Mouse (Mus musculus) lung, embryonic 14.5 days (tissue): Measurements from ENCODE around the gene Arap1. TPM values are rescaled to one million over a fixed set of nuclear protein-coding genes. Genes with fewer than 3 reads are reported as not detected.
A peak's percentile ranks its signal among the peaks of the same experiment; 100 is the strongest.

ENCODE experiments used
- ATAC-seq: fragments of 200-750 bp; cut with Nextera tagmentation; 2 replicates; pipeline ENCODE4 v1.8.0; 2017; ENCODE audit warnings: mild to moderate bottlenecking, moderate TSS enrichment, moderate library complexity; ENCODE audit not compliant: insufficient read depth
- DNase-seq: peaks from one replicate; pipeline ENCODE4 v3.0.0-alpha.2; 2015
- H3K27ac ChIP-seq: fragments of 300-500 bp; sonication (generic); 2 replicates; pipeline ENCODE4 v1.5.1; 2014; ENCODE audit warnings: low read depth, mild to moderate bottlenecking, moderate library complexity
- H3K27me3 ChIP-seq: fragments of 300-500 bp; sonication (generic); 2 replicates; pipeline ENCODE4 v1.6.1; 2014; ENCODE audit warnings: low read length, control low read depth; ENCODE audit not compliant: insufficient read depth
- H3K36me3 ChIP-seq: fragments of 300-500 bp; sonication (generic); 2 replicates; pipeline ENCODE4 v1.6.1; 2014; ENCODE audit warnings: control low read depth; ENCODE audit not compliant: insufficient read depth
- H3K4me1 ChIP-seq: fragments of 300-500 bp; sonication (generic); 2 replicates; pipeline ENCODE4 v1.6.1; 2014; ENCODE audit warnings: antibody characterized with exemption, control low read depth; ENCODE audit not compliant: insufficient read depth
- H3K4me2 ChIP-seq: fragments of 300-500 bp; sonication (generic); 2 replicates; pipeline ENCODE4 v1.6.1; 2014; ENCODE audit warnings: mild to moderate bottlenecking
- H3K4me3 ChIP-seq: fragments of 300-500 bp; sonication (generic); 2 replicates; pipeline ENCODE4 v1.5.1; 2014; ENCODE audit warnings: low read depth, low read length
- H3K9ac ChIP-seq: fragments of 300-500 bp; sonication (generic); 2 replicates; pipeline ENCODE4 v1.6.1; 2014
- H3K9me3 ChIP-seq: fragments of 300-500 bp; sonication (generic); 2 replicates; pipeline ENCODE4 v1.6.1; 2016; ENCODE audit warnings: low read depth, low read length, control low read depth
- CTCF ChIP-seq: IDR thresholded peaks from 2 replicates; pipeline ENCODE4 v1.5.1; 2016; ENCODE audit warnings: antibody characterized with exemption, low read depth
- WGBS: fragments of 180-500 bp; shearing (Covaris S2); extraction: QIAGEN DNeasy Blood & Tissue Kit; methylation state at CpG from one replicate; pipeline ENCODE4 v1.1.7; 2014; 5-methylcytosine and 5-hydroxymethylcytosine counted together
- polyA plus RNA-seq: library from polyadenylated mRNA; unstranded; fragments of >200 nt; fragmentation: Nextera tagmentation; extraction: Ambion mirVana; gene quantifications from 2 replicates; pipeline ENCODE4 v1.2.1, GENCODE M21; 2014

Arap1 gene
- polyA plus RNA-seq, 1 experiment from 2014 or later, result 122 TPM

- 1% methylated on average over 43 of the region's 43 CpGs for WGBS
- no peaks in the 10 kb centered on the region for H3K9me3 ChIP-seq
These were observed 37.4 kb upstream of the Arap1 start for GRCm38 (mm10) chr7:101310327-101311028.

GRCm38 (mm10) chr7:101311061-101311460, 36.8 kb upstream of the Arap1 start:
- whole genome bisulfite sequencing, result 31% methylated on average over 2 of the region's 2 CpGs
- peak overlapping the region; percentile 49; the same call in 1 of the 2 replicates for H3K4me3 ChIP-seq
- no peak for TF ChIP-seq CTCF
- peak overlapping the region; percentile 7; the same call in 1 of the 2 replicates for H3K27ac ChIP-seq
- no peaks in the 10 kb centered on the region for H3K27me3 ChIP-seq
- no peaks in the 10 kb centered on the region for H3K4me1 ChIP-seq
- H3K4me2 ChIP-seq, result peak overlapping the region; percentile 64
- DNase-seq (no peak), ATAC-seq (no peak)
- H3K9me3 ChIP-seq, result no peaks in the 10 kb centered on the region
- no peaks in the 10 kb centered on the region for H3K36me3 ChIP-seq
- H3K9ac ChIP-seq, result no peak overlapping the region; the same call in 1 of the 2 replicates

More at GRCm38 (mm10) chr7:101310327-101311028, 37.4 kb upstream of the Arap1 start:
- Histone ChIP-seq H3K9ac (peak overlapping the region; percentile 68), H3K4me2 (peak overlapping the region; percentile 64), H3K36me3 (no peaks in the 10 kb centered on the region), H3K27ac (peak overlapping the region; percentile 98), H3K4me1 (no peaks in the 10 kb centered on the region), H3K4me3 (peak overlapping the region; percentile 49), H3K27me3 (no peaks in the 10 kb centered on the region)
- TF ChIP-seq CTCF, result peak; percentile 97
- peak; percentile 100 for DNase-seq
- ATAC-seq, result peak; percentile 97

GRCm38 (mm10) chr7:101313033-101313432, 34.8 kb upstream of the Arap1 start:
- no peaks in the 10 kb centered on the region for H3K4me1 ChIP-seq
- H3K27ac ChIP-seq, result no peak overlapping the region
- ATAC-seq, result no peak
- no peaks in the 10 kb centered on the region for H3K27me3 ChIP-seq
- no peak overlapping the region for H3K9ac ChIP-seq
- H3K9me3 ChIP-seq, result no peaks in the 10 kb centered on the region
- H3K4me3 ChIP-seq, result no peak overlapping the region
- H3K4me2 ChIP-seq, result no peak overlapping the region
- WGBS, result 58% methylated on average over 3 of the region's 3 CpGs
- TF ChIP-seq CTCF, result no peak
- H3K36me3 ChIP-seq, result no peaks in the 10 kb centered on the region
- DNase-seq, result no peak

- no peak for ATAC-seq
- 64% methylated on average over 5 of the region's 5 CpGs for WGBS
- H3K4me2 ChIP-seq, result no peak overlapping the region
- H3K9me3 ChIP-seq, result no peaks in the 10 kb centered on the region
- H3K27ac ChIP-seq, result no peak overlapping the region
- no peaks in the 10 kb centered on the region for H3K36me3 ChIP-seq
- no peak for TF ChIP-seq CTCF
- no peak for DNase-seq
- 0 out of 2 replicates have a peak, but pooled peaks cover 3% of the 10 kb centered on the region for H3K27me3 ChIP-seq
- H3K4me3 ChIP-seq, result no peak overlapping the region
- no peaks in the 10 kb centered on the region for H3K4me1 ChIP-seq
- H3K9ac ChIP-seq, result no peak overlapping the region
These were observed 33.5 kb upstream of the Arap1 start for GRCm38 (mm10) chr7:101314396-101314795.

- Histone ChIP-seq H3K9ac (no peak overlapping the region), H3K4me2 (no peak overlapping the region), H3K27ac (no peak overlapping the region), H3K36me3 (no peaks in the 10 kb centered on the region), H3K4me3 (no peak overlapping the region), H3K27me3 (0 out of 2 replicates have a peak, but pooled peaks cover 3% of the 10 kb centered on the region), H3K4me1 (0 out of 2 replicates have a peak, but pooled peaks cover 6% of the 10 kb centered on the region), H3K9me3 (no peaks in the 10 kb centered on the region)
- ATAC-seq (no peak), DNase-seq (no peak)
- no peak for TF ChIP-seq CTCF
These were observed 32.2 kb upstream of the Arap1 start for GRCm38 (mm10) chr7:101315699-101316098.

- 34% methylated on average over 6 of the region's 6 CpGs for WGBS
- Histone ChIP-seq H3K4me3 (no peak overlapping the region), H3K9ac (no peak overlapping the region), H3K27ac (no peak overlapping the region), H3K4me2 (no peak overlapping the region), H3K4me1 (0 out of 2 replicates have a peak, but pooled peaks cover 6% of the 10 kb centered on the region), H3K36me3 (no peaks in the 10 kb centered on the region), H3K9me3 (no peaks in the 10 kb centered on the region), H3K27me3 (0 out of 2 replicates have a peak, but pooled peaks cover 5% of the 10 kb centered on the region)
- TF ChIP-seq CTCF, result no peak
- DNase-seq, result peak; percentile 31
- no peak for ATAC-seq
These were observed 31.3 kb upstream of the Arap1 start for GRCm38 (mm10) chr7:101316591-101317001.

GRCm38 (mm10) chr7:101317014-101317413, 30.9 kb upstream of the Arap1 start, which contains the start of gene Stard10:
Gene Stard10 (plus strand): TSS chr7:101317086.
- no peaks in the 10 kb centered on the region for H3K36me3 ChIP-seq
- no peak within 1 kb of the TSS for H3K27ac ChIP-seq
- H3K27me3 ChIP-seq, result peaks cover 8% of the 10 kb centered on the region; the same call in 1 of the 2 replicates
- 65% methylated on average over 3 of the region's 3 CpGs for WGBS
- H3K4me3 ChIP-seq, result no peak within 1 kb of the TSS
- ATAC-seq (no peak), DNase-seq (no peak)
- H3K4me2 ChIP-seq, result no peak within 1 kb of the TSS
- no peak within 1 kb of the TSS for H3K9ac ChIP-seq
- H3K4me1 ChIP-seq, result 0 out of 2 replicates have a peak, but pooled peaks cover 6% of the 10 kb centered on the region
- H3K9me3 ChIP-seq, result no peaks in the 10 kb centered on the region
- TF ChIP-seq CTCF, result no peak
